Mouse (Mus musculus) embryonic facial prominence, embryonic 14.5 days (tissue): ENCODE measurements around the gene Htra2. TPM values are rescaled to one million over a fixed set of nuclear protein-coding genes. Genes with fewer than 3 reads are reported as not detected.

Source experiments
- microRNA counts: library from miRNA; unstranded; fragments of <30 nt; microRNA quantifications from one replicate; lab custom pipeline; 2017
- microRNA-seq: library from miRNA; unstranded; fragments of <30 nt; microRNA quantifications from one replicate; pipeline ENCODE4, GENCODE M21; 2016; ENCODE audit warnings: borderline number of aligned reads
- polyA plus RNA-seq: library from polyadenylated mRNA; unstranded; fragments of >200 nt; fragmentation: Nextera tagmentation; extraction: Ambion mirVana; gene quantifications from 2 replicates; pipeline ENCODE4 v1.2.1, GENCODE M21; 2014

The Htra2 gene
- polyA plus RNA-seq, 1 experiment from 2014 or later: 43.0 TPM

MicroRNAs within 50 kb of the gene (microRNA counts, 519-probe panel; counts per million panel counts)
- microRNA mmu-miR-3470a+mmu-miR-3470b (lab: Ali Mortazavi, UCI): 1,561 counts per million, percentile 7 among the panel's probes with 10 or more counts

Small RNA genes lying within 50 kb of the gene (microRNA-seq; reads per million reads assigned to microRNA genes)
- gene Mir3470a: not detected
- gene Mir7040: not detected

Other genes with a start within 250 kb of the Htra2 start
- gene Sema4f, start 115.5 kb downstream of the Htra2 start, polyA plus RNA-seq: 2.1 and 3.5 TPM in 2 replicates
- gene M1ap, start 108.4 kb downstream of the Htra2 start, polyA plus RNA-seq: 0.28 and 0.65 TPM in 2 replicates
- gene Dok1, start 21.8 kb downstream of the Htra2 start, polyA plus RNA-seq: 6.7 and 8.7 TPM in 2 replicates
- 19.7 and 21.4 TPM in 2 replicates for gene Loxl3, start 21.1 kb downstream of the Htra2 start, polyA plus RNA-seq
- gene Aup1, start 752 bp downstream of the Htra2 start, polyA plus RNA-seq: 118 and 121 TPM in 2 replicates
- 0.65 and 0.67 TPM in 2 replicates for gene Dqx1, start 2.6 kb upstream of the Htra2 start, polyA plus RNA-seq
- 2.9 and 3.4 TPM in 2 replicates for gene Tlx2, start 15.0 kb upstream of the Htra2 start, polyA plus RNA-seq
- gene Pcgf1, start 22.6 kb upstream of the Htra2 start, polyA plus RNA-seq: 22.6 and 25.8 TPM in 2 replicates
- gene Lbx2, start 31.1 kb upstream of the Htra2 start, polyA plus RNA-seq: 0.71 and 0.87 TPM in 2 replicates
- 1.3 and 3.4 TPM in 2 replicates for gene Ccdc142, start 46.3 kb upstream of the Htra2 start, polyA plus RNA-seq
- 2.1 TPM in 2 replicates for gene Gm42688, start 46.3 kb upstream of the Htra2 start, polyA plus RNA-seq
- 136 and 145 TPM in 2 replicates for gene Mrpl53, start 53.8 kb upstream of the Htra2 start, polyA plus RNA-seq
- 48.7 and 49.3 TPM in 2 replicates for gene Mogs, start 60.2 kb upstream of the Htra2 start, polyA plus RNA-seq
- 61.8 and 82.1 TPM in 2 replicates for gene Wbp1, start 66.3 kb upstream of the Htra2 start, polyA plus RNA-seq
- 13.6 and 14.1 TPM in 2 replicates for gene Ino80b, start 70.2 kb upstream of the Htra2 start, polyA plus RNA-seq
- 25.8 and 30.4 TPM in 2 replicates for gene Rtkn, start 80.2 kb upstream of the Htra2 start, polyA plus RNA-seq
- 5.8 and 7.0 TPM in 2 replicates for gene Wdr54, start 101.1 kb upstream of the Htra2 start, polyA plus RNA-seq
- 3.1 and 6.3 TPM in 2 replicates for gene 1700003E16Rik, start 101.1 kb upstream of the Htra2 start, polyA plus RNA-seq
- gene Dctn1, start 110.6 kb upstream of the Htra2 start, polyA plus RNA-seq: 84.5 and 101 TPM in 2 replicates
- gene Slc4a5, start 164.6 kb upstream of the Htra2 start, polyA plus RNA-seq: 0.47 and 0.57 TPM in 2 replicates